Mouse (Mus musculus) intestine, embryonic 16.5 days (tissue): Measurements from ENCODE around the gene Ttc39b. TPM values are rescaled to one million over a fixed set of nuclear protein-coding genes. Genes with fewer than 3 reads are reported as not detected.

Source experiments
- ATAC-seq: fragments of 200-750 bp; cut with Nextera tagmentation; 2 replicates; pipeline ENCODE4 v1.8.0; 2017; ENCODE audit warnings: moderate TSS enrichment, moderate library complexity
- H3K27ac ChIP-seq: fragments of 300-500 bp; sonication (generic); 2 replicates; pipeline ENCODE4 v1.5.1; 2014; ENCODE audit warnings: mild to moderate bottlenecking, low read length
- H3K27me3 ChIP-seq: fragments of 300-500 bp; sonication (generic); replicated peaks from 2 replicates; pipeline ENCODE4 v1.6.1; 2014; ENCODE audit warnings: low read length, control low read depth, mixed read lengths; ENCODE audit not compliant: control insufficient read depth, insufficient read depth
- H3K36me3 ChIP-seq: fragments of 300-500 bp; sonication (generic); 2 replicates; pipeline ENCODE4 v1.6.1; 2014; ENCODE audit warnings: low read length, control low read depth; ENCODE audit not compliant: control insufficient read depth, insufficient read depth
- H3K4me1 ChIP-seq: fragments of 300-500 bp; sonication (generic); 2 replicates; pipeline ENCODE4 v1.6.1; 2014; ENCODE audit warnings: low read length, control low read depth, mixed read lengths; ENCODE audit not compliant: control insufficient read depth, insufficient read depth
- H3K4me2 ChIP-seq: fragments of 300-500 bp; sonication (generic); 2 replicates; pipeline ENCODE4 v1.6.1; 2014; ENCODE audit warnings: low read depth, low read length, control low read depth
- H3K4me3 ChIP-seq: fragments of 300-500 bp; sonication (generic); 2 replicates; pipeline ENCODE4 v1.5.1; 2014; ENCODE audit warnings: mild to moderate bottlenecking, low read length
- H3K9ac ChIP-seq: fragments of 300-500 bp; sonication (generic); 2 replicates; pipeline ENCODE4 v1.6.1; 2014; ENCODE audit warnings: low read depth, low read length
- H3K9me3 ChIP-seq: fragments of 300-500 bp; sonication (generic); 2 replicates; pipeline ENCODE4 v1.6.1; 2016; ENCODE audit warnings: low read length, control low read depth; ENCODE audit not compliant: control insufficient read depth
- WGBS: fragments of 180-500 bp; shearing (Covaris S2); extraction: QIAGEN DNeasy Blood & Tissue Kit; methylation state at CpG from one replicate; pipeline ENCODE4 v1.1.7; 2014; 5-methylcytosine and 5-hydroxymethylcytosine counted together
- polyA plus RNA-seq: library from polyadenylated mRNA; unstranded; fragments of >200 nt; fragmentation: Nextera tagmentation; extraction: Ambion mirVana; gene quantifications from 2 replicates; pipeline ENCODE4 v1.2.1, GENCODE M21; 2015

The Ttc39b gene
- polyA plus RNA-seq, 1 experiment from 2014 or later, result 2.4 TPM

DNA sequence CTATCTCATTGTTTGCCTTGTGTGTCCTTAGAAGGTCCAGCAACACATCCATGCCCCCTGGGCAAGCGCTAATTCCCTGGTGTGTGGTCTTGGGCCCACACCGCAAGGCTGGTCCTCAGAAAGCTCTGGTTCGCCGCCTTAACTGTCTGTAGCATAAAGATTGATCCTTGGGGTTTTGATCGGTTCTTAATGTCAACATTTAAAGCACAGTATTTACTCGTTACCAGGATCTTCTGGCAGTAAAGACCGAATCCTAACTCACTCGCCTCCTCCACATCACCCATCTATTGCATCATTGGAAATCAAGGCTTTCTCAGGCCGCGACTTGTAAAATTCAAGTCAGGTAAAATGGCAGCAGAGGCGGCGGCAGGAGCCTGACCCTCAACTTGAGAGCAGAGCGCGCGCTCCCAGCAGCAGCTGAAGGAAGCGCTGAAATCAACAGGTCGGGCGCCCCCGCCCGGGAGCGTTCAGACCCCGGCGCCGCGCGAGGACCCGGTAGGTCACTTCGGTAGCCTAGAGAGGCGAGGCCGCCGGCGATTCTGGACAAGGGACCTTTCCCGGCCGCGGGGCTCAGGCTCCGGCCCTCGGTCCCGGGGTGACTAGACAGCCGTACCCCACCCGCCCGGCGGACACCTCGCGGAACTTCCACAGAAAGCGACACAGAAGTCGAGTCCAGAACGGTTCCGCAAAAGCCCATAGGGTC is 703 bp downstream of the Ttc39b start:
- Histone ChIP-seq H3K27me3 (no peaks in the 10 kb centered on the region), H3K36me3 (no peaks in the 10 kb centered on the region), H3K27ac (peak overlapping the region; percentile 69), H3K4me2 (peak overlapping the region; percentile 98), H3K9ac (peak overlapping the region; percentile 72), H3K4me3 (peak overlapping the region; percentile 86), H3K9me3 (no peaks in the 10 kb centered on the region), H3K4me1 (peaks cover 4% of the 10 kb centered on the region; the same call in 1 of the 2 replicates)
- peak; percentile 66 for ATAC-seq
- WGBS, result 3% methylated on average over 48 of the region's 48 CpGs

DNA sequence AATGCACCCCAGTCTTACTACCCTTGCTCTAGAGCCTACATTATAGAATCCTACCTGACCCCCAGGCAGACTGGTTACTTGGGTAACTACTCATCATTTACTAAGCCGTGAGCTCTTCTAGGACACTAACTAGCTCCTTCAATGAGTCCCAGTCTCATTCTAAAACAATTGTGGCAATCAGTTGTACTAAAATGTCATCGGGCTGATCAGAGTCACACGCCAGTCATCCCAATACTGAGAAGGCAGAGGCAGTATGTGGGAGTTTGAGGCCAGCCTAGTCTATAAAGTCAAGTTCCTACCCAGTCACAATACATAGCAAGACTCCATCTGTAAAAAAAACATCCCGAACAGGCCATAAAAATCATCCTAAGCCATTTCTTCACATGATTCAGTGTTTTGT is 4.3 kb downstream of the Ttc39b start:
- Histone ChIP-seq H3K36me3 (no peaks in the 10 kb centered on the region), H3K27ac (no peak overlapping the region), H3K4me2 (no peak overlapping the region), H3K9ac (no peak overlapping the region), H3K9me3 (no peaks in the 10 kb centered on the region), H3K27me3 (no peaks in the 10 kb centered on the region), H3K4me1 (peaks cover 7% of the 10 kb centered on the region; the same call in 1 of the 2 replicates), H3K4me3 (no peak overlapping the region)
- 92% methylated on average over 4 of the region's 4 CpGs for WGBS
- no peak for ATAC-seq

DNA sequence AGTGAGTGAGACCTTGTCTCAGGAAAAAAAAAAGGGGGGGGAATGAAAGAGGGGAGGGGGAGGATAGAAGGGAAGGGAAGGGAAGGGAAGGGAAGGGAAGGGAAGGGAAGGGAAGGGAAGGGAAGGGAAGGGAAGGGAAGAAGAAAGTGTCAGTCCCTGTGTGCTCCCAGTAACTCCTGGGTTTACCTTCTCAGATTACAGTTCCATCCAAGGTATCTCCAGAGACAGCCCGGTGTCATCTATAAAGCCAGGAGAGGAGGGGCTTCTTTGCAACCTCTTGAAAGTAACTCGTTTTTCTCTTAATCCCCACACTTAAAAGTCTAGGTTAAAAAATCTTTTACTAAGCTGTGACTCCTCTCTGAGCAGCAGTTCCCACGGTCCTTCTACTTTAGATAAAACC is 5.3 kb downstream of the Ttc39b start:
- WGBS, result 32% methylated on average over 3 of the region's 3 CpGs
- Histone ChIP-seq H3K4me1 (peaks cover 7% of the 10 kb centered on the region; the same call in 1 of the 2 replicates), H3K36me3 (no peaks in the 10 kb centered on the region)

DNA sequence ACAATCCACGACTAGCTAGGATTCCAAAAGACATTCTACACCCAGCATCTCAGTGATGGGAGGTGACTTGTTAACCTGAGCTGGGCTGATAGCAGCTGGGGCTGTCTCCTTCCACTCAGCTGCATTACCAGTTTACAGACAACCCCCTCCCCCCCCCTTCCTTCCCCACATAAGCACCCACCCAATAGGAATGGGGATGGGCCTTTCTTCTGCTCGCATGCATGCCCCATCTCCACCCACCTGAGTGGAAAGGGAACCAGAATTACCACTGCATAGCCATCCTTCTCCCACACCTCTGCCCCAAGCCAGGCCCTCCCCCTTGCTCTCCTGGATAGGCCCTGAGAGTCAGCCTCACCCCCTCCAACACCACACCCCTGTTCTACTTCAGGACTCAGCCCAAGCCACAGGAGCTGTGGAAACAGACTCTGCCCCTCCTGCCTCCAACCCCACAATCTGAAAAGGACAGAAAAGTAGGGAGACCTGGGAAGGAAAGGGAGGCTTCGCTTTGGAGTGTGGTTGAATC is 6.2 kb downstream of the Ttc39b start:
- ATAC-seq, result no peak
- 68% methylated on average over 3 of the region's 3 CpGs for WGBS
- Histone ChIP-seq H3K27ac (no peak overlapping the region), H3K4me3 (no peak overlapping the region), H3K27me3 (no peaks in the 10 kb centered on the region), H3K9ac (no peak overlapping the region), H3K4me1 (peaks cover 7% of the 10 kb centered on the region; the same call in 1 of the 2 replicates), H3K36me3 (no peaks in the 10 kb centered on the region), H3K9me3 (no peaks in the 10 kb centered on the region), H3K4me2 (no peak overlapping the region)

More for the DNA sequence above, 5.3 kb downstream of the Ttc39b start:
- ATAC-seq, result no peak
- Histone ChIP-seq H3K27ac (no peak overlapping the region), H3K4me2 (no peak overlapping the region), H3K9me3 (no peaks in the 10 kb centered on the region), H3K9ac (no peak overlapping the region), H3K4me3 (no peak overlapping the region), H3K27me3 (no peaks in the 10 kb centered on the region)

DNA sequence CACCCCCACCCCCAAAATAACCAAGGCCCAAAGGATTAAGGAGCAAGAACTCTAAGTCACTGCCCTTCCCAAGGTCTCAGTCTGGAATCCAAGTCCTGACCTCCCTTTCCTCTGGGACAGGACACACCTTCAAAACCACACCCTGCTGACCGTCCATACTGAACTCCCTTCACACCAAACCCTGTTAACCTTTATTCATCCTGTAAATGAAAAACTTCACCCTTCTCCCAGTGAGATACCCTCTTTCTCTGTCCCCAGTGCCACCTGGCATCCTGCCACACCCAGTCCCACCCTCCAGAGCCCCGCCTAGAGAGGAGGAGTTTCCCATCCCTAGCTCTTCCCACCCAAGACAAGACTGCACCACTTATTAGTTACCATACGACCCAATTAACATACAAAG is 7.3 kb downstream of the Ttc39b start:
- no peak overlapping the region for H3K27ac ChIP-seq
- ATAC-seq, result no peak
- 65% methylated on average over 3 of the region's 3 CpGs for WGBS

DNA sequence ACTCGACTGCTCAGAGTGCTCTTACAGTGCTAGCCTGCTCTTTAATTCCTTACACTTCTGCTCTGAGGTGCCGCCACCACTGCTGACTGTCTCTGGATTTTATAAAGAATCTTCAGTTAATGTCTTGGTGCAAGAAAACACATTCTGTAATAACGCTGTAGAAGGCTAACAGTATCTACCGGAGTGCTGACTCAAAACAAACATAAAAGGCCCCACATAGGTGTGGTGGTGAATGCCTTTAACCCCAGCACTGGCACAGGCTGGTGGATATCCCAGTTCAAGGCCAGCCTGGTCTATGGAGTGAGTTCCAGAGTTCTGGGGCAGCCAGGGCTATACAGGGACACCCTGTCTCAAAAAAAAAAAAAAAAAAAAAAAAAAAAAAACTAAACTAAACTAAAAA is 8.1 kb downstream of the Ttc39b start:
- H3K9ac ChIP-seq, result no peak overlapping the region

More for the DNA sequence above, 7.3 kb downstream of the Ttc39b start:
- Histone ChIP-seq H3K9me3 (no peaks in the 10 kb centered on the region), H3K4me1 (peaks cover 7% of the 10 kb centered on the region; the same call in 1 of the 2 replicates), H3K9ac (no peak overlapping the region), H3K36me3 (no peaks in the 10 kb centered on the region), H3K27me3 (no peaks in the 10 kb centered on the region), H3K4me3 (no peak overlapping the region), H3K4me2 (no peak overlapping the region)

DNA sequence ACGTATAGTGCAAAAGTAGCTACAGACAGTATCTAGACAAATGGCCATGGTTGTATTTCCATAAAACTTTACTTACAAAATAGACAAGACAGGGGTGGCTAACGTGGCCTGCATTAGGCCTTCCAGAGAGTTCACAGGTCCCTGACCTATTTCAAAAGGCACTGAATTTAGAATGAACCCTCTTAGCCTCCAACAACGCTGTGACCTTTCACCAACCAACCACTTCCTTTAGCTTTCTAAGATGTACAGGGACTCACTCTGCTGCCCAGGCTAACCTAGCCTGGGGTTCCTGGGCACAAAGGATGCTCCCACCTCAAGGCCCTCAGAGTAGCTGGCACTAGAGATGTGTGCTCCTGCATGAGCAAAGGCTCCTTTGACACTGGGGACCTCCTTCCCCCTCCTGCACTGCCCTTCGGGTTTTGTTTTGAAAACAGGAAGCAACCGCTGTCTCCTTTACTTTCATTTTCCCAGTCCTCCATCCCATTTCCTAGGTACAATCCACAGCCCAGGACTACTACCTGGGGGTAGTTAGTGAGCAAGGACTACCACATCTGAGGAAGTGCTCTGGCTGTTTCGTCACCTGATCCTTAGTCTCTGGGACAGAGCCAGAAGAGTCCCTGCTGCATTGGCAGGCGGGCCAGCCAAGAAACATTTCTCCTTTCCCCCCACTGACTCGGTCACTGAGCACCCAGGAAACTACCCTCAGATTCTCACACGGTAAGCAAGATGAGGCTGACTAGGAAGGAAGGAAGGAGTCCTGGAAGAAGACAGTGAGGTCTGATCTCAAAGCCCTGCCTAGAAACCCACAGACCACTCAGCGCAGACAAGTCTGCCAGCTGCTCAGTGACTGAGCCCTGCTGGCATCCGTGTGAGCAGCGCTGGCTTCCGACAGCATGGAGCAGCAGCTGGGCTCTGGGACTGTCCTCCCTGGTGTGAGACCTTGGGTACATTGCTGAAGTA is 8.9 kb downstream of the Ttc39b start:
- 50% methylated on average over 13 of the region's 13 CpGs for WGBS
- Histone ChIP-seq H3K4me3 (peak overlapping the region; percentile 10; the same call in 1 of the 2 replicates), H3K9ac (peak overlapping the region; percentile 51), H3K9me3 (no peaks in the 10 kb centered on the region), H3K27me3 (no peaks in the 10 kb centered on the region), H3K36me3 (no peaks in the 10 kb centered on the region), H3K27ac (no peak overlapping the region), H3K4me2 (peak overlapping the region; percentile 40), H3K4me1 (peaks cover 7% of the 10 kb centered on the region; the same call in 1 of the 2 replicates)
- peak; percentile 41; the same call in 1 of the 2 replicates for ATAC-seq

More for the DNA sequence above, 8.1 kb downstream of the Ttc39b start:
- WGBS, result 64% methylated on average over 4 of the region's 4 CpGs
- Histone ChIP-seq H3K27me3 (no peaks in the 10 kb centered on the region), H3K4me3 (no peak overlapping the region), H3K9me3 (no peaks in the 10 kb centered on the region), H3K36me3 (no peaks in the 10 kb centered on the region), H3K4me2 (0 out of 2 replicates have a peak overlapping the region, but pooled peaks have one; percentile 40), H3K4me1 (peaks cover 7% of the 10 kb centered on the region; the same call in 1 of the 2 replicates), H3K27ac (no peak overlapping the region)
- no peak for ATAC-seq

DNA sequence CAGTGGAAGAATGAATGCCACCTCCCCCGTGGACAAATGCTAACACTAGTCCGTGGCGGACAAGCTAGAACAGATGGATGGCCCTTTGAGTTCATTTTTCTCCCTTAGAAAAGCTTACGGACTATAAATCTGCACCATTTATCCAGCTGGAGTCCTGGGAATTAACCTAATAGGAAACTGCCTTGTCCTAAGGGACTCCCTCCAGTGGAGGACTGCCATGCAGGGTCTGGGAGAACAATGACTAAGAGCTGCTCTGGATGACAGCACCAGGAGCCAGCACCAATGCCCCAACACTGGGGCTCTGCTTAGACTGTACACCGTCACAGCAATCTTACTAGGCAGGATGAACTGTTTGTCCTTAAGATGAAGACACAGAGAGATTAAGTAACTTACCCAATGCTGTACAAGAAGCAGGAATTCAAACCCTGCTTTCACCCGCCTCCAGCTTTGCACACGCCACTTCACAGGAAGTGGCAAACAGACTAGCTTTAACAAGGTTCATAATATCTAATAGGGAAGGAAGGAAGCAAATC is 9.7 kb downstream of the Ttc39b start:
- Histone ChIP-seq H3K27me3 (no peaks in the 10 kb centered on the region), H3K4me2 (no peak overlapping the region), H3K4me3 (no peak overlapping the region), H3K4me1 (peaks cover 7% of the 10 kb centered on the region; the same call in 1 of the 2 replicates), H3K27ac (no peak overlapping the region), H3K9me3 (no peaks in the 10 kb centered on the region), H3K9ac (no peak overlapping the region), H3K36me3 (no peaks in the 10 kb centered on the region)
- no peak for ATAC-seq
- WGBS, result 68% methylated on average over 7 of the region's 7 CpGs

DNA sequence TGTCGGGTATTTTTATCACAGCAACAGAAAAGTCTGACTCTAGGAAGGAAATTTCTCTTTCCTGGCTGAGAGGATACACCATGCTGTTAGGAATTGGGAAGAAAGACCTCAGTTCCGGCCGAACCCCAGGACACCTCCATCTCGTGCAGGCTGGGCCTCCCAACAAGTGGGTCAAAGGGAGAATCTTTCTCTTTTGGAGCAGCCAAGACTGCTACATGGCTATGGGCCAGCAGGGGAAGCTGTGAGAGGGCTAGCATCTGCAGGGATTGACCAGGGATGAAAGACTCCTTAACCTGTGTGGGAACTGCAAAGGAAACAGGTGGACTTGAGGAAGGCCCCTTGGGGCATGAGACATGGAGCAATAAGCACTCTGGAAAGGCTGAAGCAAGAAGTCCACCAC is 11.7 kb downstream of the Ttc39b start:
- Histone ChIP-seq H3K27ac (no peak overlapping the region), H3K9ac (no peak overlapping the region), H3K27me3 (no peaks in the 10 kb centered on the region), H3K9me3 (no peaks in the 10 kb centered on the region), H3K36me3 (no peaks in the 10 kb centered on the region), H3K4me3 (no peak overlapping the region), H3K4me2 (no peak overlapping the region), H3K4me1 (peaks cover 12% of the 10 kb centered on the region; the same call in 1 of the 2 replicates)
- WGBS, result 78% methylated on average over 4 of the region's 4 CpGs
- ATAC-seq, result no peak
